Mouse (Mus musculus): Measurements from ENCODE around the gene Vgll4.

GRCm38 (mm10) chr6:114866619-114867018 is 103.2 kb downstream of the Vgll4 start:
- TF ChIP-seq CTCF (IDR thresholded peaks at IDR 0.05; ENCODE audit: borderline replicate concordance, extremely low read depth, insufficient read depth, insufficient read length) = no peak
- TF ChIP-seq POLR2A (IDR thresholded peaks at IDR 0.05; ENCODE audit: borderline replicate concordance, extremely low read depth, insufficient read depth, insufficient read length, poor library complexity, severe bottlenecking) = no peak
